24 mouse cellular contexts compared by ENCODE assay signal in genomic region chr1:107397481-107397880, GRCm38 (mm10). TPM values are rescaled to one million over a fixed set of nuclear protein-coding genes. Genes with fewer than 3 reads are reported as not detected.
A peak's percentile ranks its signal among the peaks of the same experiment; 100 is the strongest.
DNase-seq lines count a peak whose midpoint lies in the region; ATAC-seq and TF ChIP-seq lines count a peak whose summit lies in the region.
"Had no signal": no experiment of that assay in that cellular context is flagged by ENCODE, and none has a peak within 500 bp of the region (broad histone marks: within the 10 kb centered on the region; RNA-seq: fewer than 3 reads in every experiment).

No protein-coding gene starts in this region.

- peak; percentile 22 for DNase-seq in 416B (ENCODE audit: low read depth)
- no peak for DNase-seq in CH12.LX (ENCODE audit: extremely low read depth)
- DNase-seq in heart, adult 11 months = no peak
- DNase-seq in forebrain, embryonic 11.5 days (ENCODE audit: low spot score) = no peak
- DNase-seq: adrenal gland, adult 8-10 months; adrenal gland, postnatal 36 days; B cell, adult 2 months; cerebellum, adult 2 months; cerebellum, postnatal 10 days; embryo, embryonic 11 days; gastrocnemius, postnatal 14 days; heart, postnatal 10 days; heart, postnatal 4 days had no signal

- H3K36me3 ChIP-seq in CH12.LX (replicated peaks in 1 of 2; ENCODE audit: control insufficient read depth in 1 of 2, insufficient read depth in 1 of 2, low read length in 1 of 2) = no peaks in the 10 kb centered on the region
- no peaks in the 10 kb centered on the region for H3K36me3 ChIP-seq in forebrain, embryonic 11.5 days (ENCODE audit: control insufficient read depth, insufficient read depth, low read length)
- H3K36me3 ChIP-seq: embryonic facial prominence, embryonic 12.5 days; forebrain, embryonic 12.5 days; hindbrain, embryonic 12.5 days had no signal

- no peak overlapping the region for H3K9ac ChIP-seq in CH12.LX (ENCODE audit: insufficient read depth, low read depth)
- H3K9ac ChIP-seq in forebrain, embryonic 11.5 days (ENCODE audit: low read length) = no peak overlapping the region
- H3K9ac ChIP-seq: embryonic facial prominence, embryonic 12.5 days; forebrain, embryonic 12.5 days; hindbrain, embryonic 12.5 days had no signal

- H3K4me3 ChIP-seq in CH12.LX (replicated peaks in 1 of 3; ENCODE audit: low read depth in 2 of 3, low read length in 2 of 3, poor library complexity in 1 of 3) = no peak overlapping the region
- H3K4me3 ChIP-seq in forebrain, embryonic 11.5 days (ENCODE audit: low read depth, low read length) = no peak overlapping the region
- H3K4me3 ChIP-seq: embryonic facial prominence, embryonic 12.5 days; forebrain, embryonic 12.5 days; hindbrain, embryonic 12.5 days had no signal

- no peak for TF ChIP-seq RAD21 in CH12.LX (IDR thresholded peaks at IDR 0.05; ENCODE audit: low read depth, low read length)

- in situ Hi-C loops in CH12.LX (cut with MboI; ENCODE audit: low pct_ligation_motif_present, low pct_unique_long_range_greater_than_20kb, low sequenced_read_pairs) = no loop called here

- 83% methylated on average over 1 of the region's 1 CpGs for WGBS in forebrain, embryonic 11.5 days

- no peak overlapping the region for H3K27ac ChIP-seq in CH12.LX (ENCODE audit: insufficient read depth, low read depth)
- no peak overlapping the region for H3K27ac ChIP-seq in forebrain, embryonic 11.5 days (ENCODE audit: low read depth, low read length)
- H3K27ac ChIP-seq: embryonic facial prominence, embryonic 12.5 days; forebrain, embryonic 12.5 days; hindbrain, embryonic 12.5 days had no signal

- H3K9me3 ChIP-seq in CH12.LX (replicated peaks; ENCODE audit: low read length) = no peaks in the 10 kb centered on the region
- H3K9me3 ChIP-seq in forebrain, embryonic 11.5 days (ENCODE audit: control insufficient read depth, low read length) = no peaks in the 10 kb centered on the region
- H3K9me3 ChIP-seq: embryonic facial prominence, embryonic 12.5 days; forebrain, embryonic 12.5 days; hindbrain, embryonic 12.5 days had no signal

- H3K79me2 ChIP-seq in CH12.LX (replicated peaks; ENCODE audit: control insufficient read depth, extremely low read depth, insufficient read depth, poor library complexity, severe bottlenecking) = no peaks in the 10 kb centered on the region

- dilution Hi-C loops in CH12.LX (cut with MboI; ENCODE audit: extremely low pct_ligation_motif_present, extremely low pct_unique_long_range_greater_than_20kb, low sequenced_read_pairs) = no loop called here

- no peak; the same call in 1 of the 2 replicates for TF ChIP-seq POLR2A in CH12.LX (IDR thresholded peaks at IDR 0.05; ENCODE audit: low read depth, low read length)

- no peak for TF ChIP-seq CTCF in CH12.LX (conservative IDR thresholded peaks at IDR 0.05 in 1 of 2, IDR thresholded peaks at IDR 0.05 in 1 of 2; ENCODE audit: low read depth in 2 of 2, low read length in 2 of 2)

- H3K4me2 ChIP-seq in CH12.LX (ENCODE audit: insufficient read depth, low read depth, poor library complexity, severe bottlenecking) = no peak overlapping the region
- H3K4me2 ChIP-seq in forebrain, embryonic 11.5 days (ENCODE audit: low read depth, low read length, severe bottlenecking) = no peak overlapping the region
- H3K4me2 ChIP-seq: embryonic facial prominence, embryonic 12.5 days; forebrain, embryonic 12.5 days; hindbrain, embryonic 12.5 days had no signal

- no peak for TF ChIP-seq EP300 in CH12.LX (IDR thresholded peaks at IDR 0.05; ENCODE audit: low read length)

- H3K4me1 ChIP-seq in CH12.LX (ENCODE audit: control insufficient read depth in 1 of 2, insufficient read depth in 2 of 2) = 0 out of 4 replicates have a peak, but pooled peaks cover 0 to 2% of the 10 kb centered on the region in 2 experiments
- H3K4me1 ChIP-seq in forebrain, embryonic 11.5 days (replicated peaks; ENCODE audit: control insufficient read depth, insufficient read depth, low read length) = no peaks in the 10 kb centered on the region
- H3K4me1 ChIP-seq: embryonic facial prominence, embryonic 12.5 days; forebrain, embryonic 12.5 days; hindbrain, embryonic 12.5 days had no signal

- 0 out of 2 replicates have a peak, but pooled peaks have one; percentile 27 for ATAC-seq in granulocyte monocyte progenitor cell, adult 5-6 weeks (replicated peaks; ENCODE audit: poor library complexity, severe bottlenecking)
- peak; percentile 100 for ATAC-seq in megakaryocyte-erythroid progenitor cell, adult 5-6 weeks (replicated peaks; ENCODE audit: low FRiP score, low TSS enrichment, poor library complexity, severe bottlenecking)
- ATAC-seq in forebrain, embryonic 11.5 days (replicated peaks; ENCODE audit: low FRiP score) = no peak
- ATAC-seq: forebrain, embryonic 16.5 days; hindbrain, embryonic 16.5 days; inflammation-experienced regulatory T-cells, adult 6 months had no signal

- H3K27me3 ChIP-seq in CH12.LX (replicated peaks) = no peaks in the 10 kb centered on the region
- H3K27me3 ChIP-seq in forebrain, embryonic 11.5 days (ENCODE audit: control insufficient read depth, insufficient read depth, low read length) = no peaks in the 10 kb centered on the region
- H3K27me3 ChIP-seq: embryonic facial prominence, embryonic 12.5 days; forebrain, embryonic 12.5 days; hindbrain, embryonic 12.5 days had no signal

TF ChIP-seq in CH12.LX, 34 proteins besides CTCF, POLR2A, EP300 and RAD21:
- TF ChIP-seq MXI1 (IDR thresholded peaks at IDR 0.05; ENCODE audit: low read depth, low read length) (no peak), CHD1 (IDR thresholded peaks at IDR 0.05; ENCODE audit: low read depth, low read length) (no peak), TBP (conservative IDR thresholded peaks at IDR 0.05; ENCODE audit: low read depth, low read length) (peak; percentile 67; the same call in 1 of the 2 replicates)

RNA-seq across cellular contexts. Expression of gene Serpinb7, which starts 2.0 kb away (rescaled TPM):
- total RNA-seq in CH12.LX (2012; rRNA removed) (0.17 and 0.21 TPM in 2 replicates), CH12.LX (2014; rRNA removed) (0.16 TPM in 1 of 2 replicates, not detected in the other)
- polyA plus RNA-seq in CH12.LX (2012; ENCODE audit: insufficient read length, low read depth) = 0.20 TPM in 1 of 2 replicates, not detected in the other
- total RNA-seq in granulocyte monocyte progenitor cell, adult 5-6 weeks (2014; fragmentation: Nextera tagmentation) = not detected in 2 replicates
- not detected in 2 replicates for total RNA-seq in granulocyte monocyte progenitor cell, adult 5-6 weeks (2017)
- not detected in 2 replicates for total RNA-seq in megakaryocyte-erythroid progenitor cell, adult 5-6 weeks (2014; fragmentation: Nextera tagmentation)
- not detected in 2 replicates for total RNA-seq in megakaryocyte-erythroid progenitor cell, adult 5-6 weeks (2017)
- polyA plus RNA-seq in forebrain, embryonic 11.5 days (2014; fragmentation: Nextera tagmentation; extraction: Ambion mirVana) = not detected in 2 replicates
- total RNA-seq: adrenal gland, adult 8-10 months; adrenal gland, postnatal 36 days; gastrocnemius, postnatal 14 days; heart, postnatal 10 days; heart, postnatal 4 days had no signal
- polyA plus RNA-seq: cerebellum, adult 2 months; forebrain, embryonic 12.5 days; forebrain, embryonic 16.5 days; gonadal fat pad, adult 2 months; heart, embryonic 14.5 days; hindbrain, embryonic 12.5 days; hindbrain, embryonic 16.5 days; inflammation-experienced regulatory T-cells, adult 6 months had no signal

RNA-seq across cellular contexts. Expression of gene Serpinb11, which starts 36.5 kb away (rescaled TPM):
- total RNA-seq in CH12.LX (2012; rRNA removed) (not detected in 2 replicates), CH12.LX (2014; rRNA removed) (0.12 TPM in 1 of 2 replicates, not detected in the other)
- polyA plus RNA-seq in CH12.LX (2012; ENCODE audit: insufficient read length, low read depth) = not detected in 2 replicates
- total RNA-seq in granulocyte monocyte progenitor cell, adult 5-6 weeks (2014; fragmentation: Nextera tagmentation) = not detected in 2 replicates
- total RNA-seq in granulocyte monocyte progenitor cell, adult 5-6 weeks (2017) = not detected in 2 replicates
- total RNA-seq in megakaryocyte-erythroid progenitor cell, adult 5-6 weeks (2014; fragmentation: Nextera tagmentation) = not detected in 2 replicates
- not detected in 2 replicates for total RNA-seq in megakaryocyte-erythroid progenitor cell, adult 5-6 weeks (2017)
- not detected in 2 replicates for polyA plus RNA-seq in forebrain, embryonic 11.5 days (2014; fragmentation: Nextera tagmentation; extraction: Ambion mirVana)
- total RNA-seq: adrenal gland, adult 8-10 months; adrenal gland, postnatal 36 days; gastrocnemius, postnatal 14 days; heart, postnatal 10 days; heart, postnatal 4 days had no signal
- polyA plus RNA-seq: cerebellum, adult 2 months; embryonic facial prominence, embryonic 12.5 days; forebrain, embryonic 12.5 days; forebrain, embryonic 16.5 days; frontal cortex, adult 2 months; gonadal fat pad, adult 2 months; heart, embryonic 14.5 days; hindbrain, embryonic 12.5 days; inflammation-experienced regulatory T-cells, adult 6 months had no signal
